Mouse (Mus musculus) liver, embryonic 14.5 days (tissue): ENCODE results near the gene Dnajc4.

Experiments used
- CTCF ChIP-seq: IDR thresholded peaks from 2 replicates; pipeline ENCODE4 v1.5.1; 2016; ENCODE audit warnings: antibody characterized with exemption, low read depth, control low read depth
- EP300 ChIP-seq: IDR thresholded peaks from 2 replicates; pipeline ENCODE4 v1.6.1; 2016; ENCODE audit warnings: antibody characterized with exemption, low read depth

GRCm38 (mm10) chr19:6940396-6941351 is 51.7 kb downstream of the Dnajc4 start:
- TF ChIP-seq CTCF (no peak), EP300 (no peak)
